Mouse (Mus musculus): ENCODE results near the gene Clic6. TPM values are rescaled to one million over a fixed set of nuclear protein-coding genes. Genes with fewer than 3 reads are reported as not detected.

Clic6 gene
- total RNA-seq, 2 experiments from 2014 or later, result 0.04 TPM; not detected in 1

DNA sequence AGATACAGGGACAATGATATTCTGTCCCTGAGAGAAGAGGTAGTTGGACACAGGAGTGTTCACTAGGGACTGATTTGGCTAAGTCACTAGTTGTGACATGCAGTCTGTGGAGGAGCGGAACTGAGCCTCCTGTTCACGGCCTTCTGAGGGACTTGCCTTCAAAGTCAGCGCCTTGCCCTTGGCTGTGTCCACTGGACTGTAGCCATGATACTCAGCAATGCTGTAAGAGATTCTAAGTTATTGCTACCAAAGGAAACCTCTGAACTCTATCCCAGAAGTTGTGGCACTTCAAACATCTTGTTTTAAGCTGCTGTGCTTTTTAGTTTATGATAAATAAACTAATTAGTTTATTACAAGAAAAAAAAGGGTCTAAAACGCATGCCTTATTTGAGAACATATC lies 102.3 kb downstream of the Clic6 start:
- ATAC-seq (replicated peaks; ENCODE audit: poor library complexity), result no peak

Other genes with a start within 250 kb of the Clic6 start
- gene Kcne2, start 193.3 kb upstream of the Clic6 start, total RNA-seq (2015), result not detected in 2 replicates
- gene Kcne2, start 193.3 kb upstream of the Clic6 start, total RNA-seq (2017), result not detected in 2 replicates
- gene Smim11, start 184.4 kb upstream of the Clic6 start, total RNA-seq (2015), result 90.9 and 91.1 TPM in 2 replicates
- 164 and 194 TPM in 2 replicates for gene Smim11, start 184.4 kb upstream of the Clic6 start, total RNA-seq (2017)
- not detected in 2 replicates for gene Fam243, start 164.3 kb upstream of the Clic6 start, total RNA-seq (2015)
- gene Fam243, start 164.3 kb upstream of the Clic6 start, total RNA-seq (2017), result not detected in 2 replicates
- not detected in 2 replicates for gene Kcne1, start 126.3 kb upstream of the Clic6 start, total RNA-seq (2015)
- not detected in 2 replicates for gene Kcne1, start 126.3 kb upstream of the Clic6 start, total RNA-seq (2017)
- 6.9 and 7.8 TPM in 2 replicates for gene Rcan1, start 14.9 kb upstream of the Clic6 start, total RNA-seq (2015)
- 8.4 and 8.6 TPM in 2 replicates for gene Rcan1, start 14.9 kb upstream of the Clic6 start, total RNA-seq (2017)

Measured in megakaryocyte progenitor cell, adult 5-6 weeks (primary cell).